Mouse (Mus musculus) megakaryocyte, embryonic 14.5 days (primary cell): ENCODE measurements at regions not wholly inside any gene's neighbourhood (a gene's known extent, or its start where the extent isn't known, plus 50 kb on each side); places are given as distances from the start of the nearest gene placed in this dataset.

Experiments
- H3K27me3 ChIP-seq: replicated peaks from 2 replicates; pipeline ENCODE3; 2012; ENCODE audit warnings: inconsistent platforms
- H3K36me3 ChIP-seq: replicated peaks from 2 replicates; pipeline ENCODE3; 2012; ENCODE audit warnings: low read length, inconsistent platforms, mixed read lengths
- H3K4me1 ChIP-seq: 2 replicates; pipeline ENCODE4 v1.6.1; 2012; ENCODE audit warnings: inconsistent platforms
- H3K4me3 ChIP-seq: replicated peaks from 2 replicates; pipeline ENCODE3; 2012; ENCODE audit warnings: moderate library complexity, mild to moderate bottlenecking, inconsistent platforms
- H3K9me3 ChIP-seq: 2 replicates; pipeline ENCODE4 v1.6.1; 2012; ENCODE audit warnings: inconsistent platforms
- FLI1 ChIP-seq: IDR thresholded peaks from 2 replicates; pipeline ENCODE4 v1.6.1; 2012; ENCODE audit warnings: low read length, inconsistent platforms, mixed read lengths
- GATA1 ChIP-seq: IDR thresholded peaks from 3 replicates; pipeline ENCODE4 v1.6.1; 2012; ENCODE audit warnings: mixed read lengths, low read length, inconsistent platforms, borderline replicate concordance

- H3K27me3 ChIP-seq, result no peaks in the 10 kb centered on the region
- no peak overlapping the region for H3K4me3 ChIP-seq
- no peak for TF ChIP-seq FLI1
- no peak for TF ChIP-seq GATA1
- no peaks in the 10 kb centered on the region for H3K9me3 ChIP-seq
- no peaks in the 10 kb centered on the region for H3K36me3 ChIP-seq
- H3K4me1 ChIP-seq, result peaks cover 4% of the 10 kb centered on the region; the same call in 1 of the 2 replicates
Measured at GRCm38 (mm10) chr3:142975606-142976005, 93.8 kb upstream of the Pkn2 start.

GRCm38 (mm10) chr3:142969501-142969900 is 87.7 kb upstream of the Pkn2 start:
- no peak overlapping the region for H3K4me3 ChIP-seq
- no peaks in the 10 kb centered on the region for H3K27me3 ChIP-seq
- no peaks in the 10 kb centered on the region for H3K9me3 ChIP-seq
- peaks cover 17% of the 10 kb centered on the region for H3K4me1 ChIP-seq
- H3K36me3 ChIP-seq, result no peaks in the 10 kb centered on the region
- TF ChIP-seq FLI1 (no peak), GATA1 (no peak)

DNA sequence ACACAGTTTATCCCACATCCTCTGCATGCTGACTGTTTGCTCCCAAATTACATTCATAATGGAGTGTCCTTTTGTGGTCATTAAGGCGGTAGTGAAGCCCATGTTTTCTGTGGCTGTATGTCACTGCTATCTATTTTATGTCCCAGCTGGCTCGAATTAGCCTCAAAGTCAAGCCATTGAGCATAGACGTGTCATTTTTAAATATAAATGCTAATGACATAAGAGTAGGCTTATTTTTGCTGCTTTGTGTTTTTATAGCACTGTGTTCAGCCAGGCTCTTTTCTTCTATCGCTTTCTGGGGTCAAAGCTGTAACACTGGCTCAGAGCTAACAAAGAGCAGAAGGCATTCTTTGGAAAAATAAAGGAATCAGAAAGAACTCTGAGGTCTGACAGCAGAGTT is 83.8 kb upstream of the Pkn2 start:
- H3K9me3 ChIP-seq, result no peaks in the 10 kb centered on the region
- peaks cover 14% of the 10 kb centered on the region for H3K4me1 ChIP-seq
- TF ChIP-seq GATA1 (no peak), FLI1 (no peak)
- H3K4me3 ChIP-seq, result no peak overlapping the region
- no peaks in the 10 kb centered on the region for H3K36me3 ChIP-seq
- H3K27me3 ChIP-seq, result no peaks in the 10 kb centered on the region

DNA sequence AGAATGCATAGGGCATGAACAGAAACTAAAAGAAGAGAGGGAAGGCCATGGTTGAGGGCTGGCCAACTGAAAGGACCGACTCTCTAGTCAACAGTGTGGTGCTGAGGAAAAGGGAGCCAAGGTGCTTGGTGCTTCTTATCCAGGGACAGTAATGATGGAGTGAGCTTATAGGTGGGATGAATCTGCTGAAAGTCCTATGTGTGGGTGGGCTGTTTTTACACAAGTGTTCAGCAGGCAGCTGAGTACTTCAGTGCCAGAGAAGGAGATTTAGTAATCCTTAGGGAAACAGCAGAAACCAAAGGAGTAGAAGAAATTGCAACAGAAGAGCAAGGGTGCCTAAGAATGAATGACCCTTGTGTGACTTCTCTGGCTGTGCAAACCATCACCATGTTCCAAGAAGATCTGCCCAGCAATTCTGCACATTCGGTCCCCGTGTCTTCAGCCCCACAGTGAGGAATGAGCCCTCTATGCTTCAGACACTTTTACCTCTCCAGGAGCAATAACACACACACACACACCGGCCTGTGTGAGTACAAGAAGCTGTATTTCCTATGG is 82.1 kb upstream of the Pkn2 start:
- no peaks in the 10 kb centered on the region for H3K36me3 ChIP-seq
- H3K9me3 ChIP-seq, result no peaks in the 10 kb centered on the region
- H3K4me1 ChIP-seq, result peaks cover 14% of the 10 kb centered on the region
- TF ChIP-seq GATA1 (no peak), FLI1 (no peak)
- H3K27me3 ChIP-seq, result no peaks in the 10 kb centered on the region
- no peak overlapping the region for H3K4me3 ChIP-seq

GRCm38 (mm10) chr3:142957768-142958167 is 76.0 kb upstream of the Pkn2 start:
- H3K4me1 ChIP-seq, result peaks cover 8% of the 10 kb centered on the region
- no peak for TF ChIP-seq GATA1
- no peak for TF ChIP-seq FLI1
- H3K27me3 ChIP-seq, result no peaks in the 10 kb centered on the region
- 0 out of 2 replicates have a peak, but pooled peaks cover 8% of the 10 kb centered on the region for H3K9me3 ChIP-seq
- H3K36me3 ChIP-seq, result no peaks in the 10 kb centered on the region
- no peak overlapping the region for H3K4me3 ChIP-seq

GRCm38 (mm10) chr3:142948771-142949170 is 67.0 kb upstream of the Pkn2 start:
- TF ChIP-seq FLI1 (no peak), GATA1 (no peak)
- 0 out of 2 replicates have a peak, but pooled peaks cover 5% of the 10 kb centered on the region for H3K9me3 ChIP-seq
- no peaks in the 10 kb centered on the region for H3K36me3 ChIP-seq
- H3K4me3 ChIP-seq, result no peak overlapping the region
- H3K27me3 ChIP-seq, result no peaks in the 10 kb centered on the region
- H3K4me1 ChIP-seq, result peaks cover 6% of the 10 kb centered on the region; the same call in 1 of the 2 replicates

- Histone ChIP-seq H3K27me3 (no peaks in the 10 kb centered on the region), H3K4me3 (no peak overlapping the region), H3K36me3 (no peaks in the 10 kb centered on the region), H3K4me1 (peaks cover 17% of the 10 kb centered on the region), H3K9me3 (no peaks in the 10 kb centered on the region)
- no peak for TF ChIP-seq FLI1
Measured at GRCm38 (mm10) chr3:142941319-142942024, 59.7 kb upstream of the Pkn2 start.

- TF ChIP-seq GATA1 (no peak), FLI1 (no peak)
- no peak overlapping the region for H3K4me3 ChIP-seq
- H3K4me1 ChIP-seq, result peaks cover 19% of the 10 kb centered on the region
- no peaks in the 10 kb centered on the region for H3K36me3 ChIP-seq
- H3K9me3 ChIP-seq, result no peaks in the 10 kb centered on the region
- no peaks in the 10 kb centered on the region for H3K27me3 ChIP-seq
Measured at GRCm38 (mm10) chr3:142940874-142941273, 59.1 kb upstream of the Pkn2 start.

DNA sequence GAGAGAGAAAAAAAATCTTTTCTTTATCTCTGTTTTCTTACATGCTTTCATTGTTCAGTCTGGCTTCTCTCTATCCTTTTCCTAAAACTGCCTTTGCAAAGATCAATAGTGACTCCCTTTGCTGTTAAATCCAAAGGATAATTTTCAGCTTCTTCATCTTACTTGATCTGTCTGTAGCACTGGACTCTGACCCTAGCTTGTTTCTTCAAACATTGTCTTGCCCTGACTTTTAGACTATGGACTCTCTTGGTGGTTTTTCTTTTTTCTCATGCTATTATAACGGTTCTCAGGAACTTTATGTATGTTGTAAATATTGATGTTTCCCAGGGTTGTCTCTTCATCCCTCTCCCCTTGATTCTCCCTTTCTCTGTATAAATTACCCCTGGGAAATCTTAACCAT is 58.0 kb upstream of the Pkn2 start:
- H3K27me3 ChIP-seq, result no peaks in the 10 kb centered on the region
- no peak for TF ChIP-seq GATA1
- TF ChIP-seq FLI1, result no peak
- H3K36me3 ChIP-seq, result no peaks in the 10 kb centered on the region
- H3K4me3 ChIP-seq, result no peak overlapping the region
- H3K4me1 ChIP-seq, result peaks cover 22% of the 10 kb centered on the region
- no peaks in the 10 kb centered on the region for H3K9me3 ChIP-seq

DNA sequence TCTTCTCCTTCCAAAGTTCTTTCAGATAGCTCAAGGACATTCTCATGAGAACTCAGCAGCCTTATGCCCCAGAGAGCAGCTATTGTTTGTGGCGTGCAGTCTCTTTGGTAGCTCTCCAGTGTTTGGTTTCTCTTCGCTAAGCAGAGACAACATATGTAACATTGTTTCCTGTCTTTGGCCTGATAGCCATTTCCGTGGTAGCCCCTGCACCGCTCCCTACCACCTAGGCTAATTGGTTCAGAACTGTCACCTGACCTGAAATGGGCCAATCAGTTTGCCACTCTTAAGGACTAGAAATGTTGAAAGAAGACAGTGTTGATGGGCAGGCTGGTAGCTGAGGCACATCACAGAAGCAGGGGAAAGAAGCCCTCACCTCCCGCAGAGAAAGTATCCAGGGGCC is 54.1 kb upstream of the Pkn2 start:
- peak overlapping the region; percentile 78 for H3K4me3 ChIP-seq
- no peaks in the 10 kb centered on the region for H3K27me3 ChIP-seq
- no peak for TF ChIP-seq GATA1
- no peak for TF ChIP-seq FLI1
- no peaks in the 10 kb centered on the region for H3K9me3 ChIP-seq
- H3K4me1 ChIP-seq, result peaks cover 8% of the 10 kb centered on the region
- no peaks in the 10 kb centered on the region for H3K36me3 ChIP-seq
